Mouse (Mus musculus): ENCODE measurements around the gene Arnt.

DNA sequence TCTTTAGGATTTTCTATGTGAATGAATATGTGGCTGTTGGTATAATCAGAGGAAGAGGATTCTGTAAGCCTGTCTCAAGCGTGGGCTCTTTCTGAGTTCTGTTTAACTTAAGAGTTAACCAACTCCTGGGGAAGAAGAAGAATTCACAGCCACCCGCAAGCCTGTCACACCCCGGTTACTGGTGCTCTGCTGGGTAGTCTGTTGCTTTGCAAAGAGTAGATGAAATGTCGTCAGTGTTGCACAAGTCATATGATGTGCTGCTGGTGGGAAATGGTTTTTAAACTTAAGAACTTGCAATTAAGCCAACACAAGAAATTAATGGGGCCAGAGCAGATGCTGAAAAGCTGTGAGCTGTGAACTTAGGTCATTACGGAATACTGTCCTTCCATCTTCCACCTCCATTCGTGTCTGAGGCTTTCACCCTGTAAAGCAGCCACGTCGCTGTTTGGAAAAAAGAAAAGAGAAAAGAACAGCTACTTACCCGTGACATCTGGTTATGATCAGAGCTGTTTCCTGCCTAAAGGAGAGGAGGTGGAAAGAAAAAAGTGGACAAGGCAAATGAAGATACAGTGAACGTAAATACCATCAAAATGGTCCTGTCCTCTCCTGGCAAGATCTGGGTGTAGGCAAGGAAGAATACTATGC is 65.4 kb downstream of the Arnt start:
- no peak for TF ChIP-seq CTCF (IDR thresholded peaks at IDR 0.05; ENCODE audit: borderline replicate concordance, insufficient read depth, low read depth, low read length)
- TF ChIP-seq POLR2A (IDR thresholded peaks at IDR 0.05; ENCODE audit: borderline replicate concordance, insufficient read depth, low read length): no peak
